Mouse (Mus musculus): ENCODE data around the gene Asap3.

GRCm38 (mm10) chr4:136189912-136190311 is 16.3 kb upstream of the Asap3 start:
- TF ChIP-seq CTCF (IDR thresholded peaks at IDR 0.05; ENCODE audit: low read depth, low read length) (no peak), TAL1 (conservative IDR thresholded peaks at IDR 0.05; ENCODE audit: low read depth, low read length) (no peak), GATA2 (IDR thresholded peaks at IDR 0.05; ENCODE audit: borderline replicate concordance, low read depth, low read length) (no peak), GATA1 (IDR thresholded peaks at IDR 0.05; ENCODE audit: borderline replicate concordance, low read length) (no peak)
